In genomic region chr19:9073776-9074411, GRCm38 (mm10) we compare ENCODE assay signal across 12 mouse cellular contexts. TPM values are rescaled to one million over a fixed set of nuclear protein-coding genes. Genes with fewer than 3 reads are reported as not detected.
DNase-seq lines count a peak whose midpoint lies in the region; ATAC-seq and TF ChIP-seq lines count a peak whose summit lies in the region.
"Had no signal": no experiment of that assay in that cellular context is flagged by ENCODE, and none has a peak within 500 bp of the region (broad histone marks: within the 10 kb centered on the region; RNA-seq: fewer than 3 reads in every experiment).

No protein-coding gene starts in this region.

- peak overlapping the region; percentile 78 for H3K27ac ChIP-seq in ES-Bruce4 (ENCODE audit: insufficient read depth, low read length)
- H3K27ac ChIP-seq in heart, embryonic 10.5 days, result peak overlapping the region; percentile 60
- H3K27ac ChIP-seq: liver, embryonic 13.5 days had no signal

- TF ChIP-seq CTCF in ES-Bruce4 (IDR thresholded peaks at IDR 0.05; ENCODE audit: low read depth, low read length), result no peak

- ATAC-seq in monocyte, adult 5-6 weeks (replicated peaks; ENCODE audit: insufficient number of reproducible peaks, low FRiP score, low TSS enrichment, poor library complexity, severe bottlenecking), result no peak

- TF ChIP-seq EP300 in ES-Bruce4 (IDR thresholded peaks at IDR 0.05; ENCODE audit: insufficient read depth, low read depth, low read length), result no peak

- H3K9ac ChIP-seq in ES-Bruce4 (ENCODE audit: low read depth, poor library complexity, severe bottlenecking), result peak overlapping the region; percentile 26; the same call in 1 of the 2 replicates
- H3K9ac ChIP-seq: liver, embryonic 13.5 days had no signal

- H3K4me1 ChIP-seq in ES-Bruce4 (ENCODE audit: control insufficient read depth, insufficient read depth, low read length), result no peaks in the 10 kb centered on the region
- peaks cover 36% of the 10 kb centered on the region for H3K4me1 ChIP-seq in heart, embryonic 10.5 days

- peak; percentile 36 for DNase-seq in adrenal gland, adult 2 months
- DNase-seq in adrenal gland, adult 8-10 months, result no peak
- DNase-seq in heart, embryonic 10.5 days (ENCODE audit: low spot score), result no peak
- DNase-seq in kidney, postnatal 14 days, result peak; percentile 41
- no peak for DNase-seq in frontal cortex, postnatal 14 days (ENCODE audit: low spot score in 2 of 2)
- DNase-seq in thymus, postnatal 0 days (ENCODE audit: low spot score), result no peak
- DNase-seq: adrenal gland, postnatal 10 days; liver, embryonic 13.5 days; right cerebral cortex, postnatal 4 days had no signal

- H3K9me3 ChIP-seq in ES-Bruce4 (replicated peaks; ENCODE audit: control insufficient read depth, insufficient read depth, low read length, poor library complexity, severe bottlenecking), result no peaks in the 10 kb centered on the region
- no peaks in the 10 kb centered on the region for H3K9me3 ChIP-seq in heart, embryonic 10.5 days
- H3K9me3 ChIP-seq: liver, embryonic 13.5 days had no signal

- no peaks in the 10 kb centered on the region for H3K36me3 ChIP-seq in ES-Bruce4 (ENCODE audit: control insufficient read depth, insufficient read depth, low read length, poor library complexity, severe bottlenecking)
- H3K36me3 ChIP-seq in heart, embryonic 10.5 days, result no peaks in the 10 kb centered on the region
- H3K36me3 ChIP-seq: liver, embryonic 13.5 days had no signal

- WGBS in heart, embryonic 10.5 days, result 53% methylated on average over 12 of the region's 12 CpGs

- no peak for TF ChIP-seq POLR2A in ES-Bruce4 (IDR thresholded peaks at IDR 0.05; ENCODE audit: insufficient read depth, low read length)

- H3K4me3 ChIP-seq in ES-Bruce4 (ENCODE audit: low read depth, low read length), result no peak overlapping the region
- H3K4me3 ChIP-seq in heart, embryonic 10.5 days, result no peak overlapping the region
- H3K4me3 ChIP-seq: liver, embryonic 13.5 days had no signal

- no peaks in the 10 kb centered on the region for H3K27me3 ChIP-seq in ES-Bruce4 (ENCODE audit: control insufficient read depth, insufficient read depth, low read length, poor library complexity, severe bottlenecking)
- H3K27me3 ChIP-seq in heart, embryonic 10.5 days (ENCODE audit: insufficient read depth, poor library complexity, severe bottlenecking), result no peaks in the 10 kb centered on the region
- H3K27me3 ChIP-seq: liver, embryonic 13.5 days had no signal

RNA-seq across cellular contexts. Expression of gene Scgb1a1, which starts 13.9 kb away (rescaled TPM):
- total RNA-seq in adrenal gland, adult 2 months (2021), result not detected
- polyA plus RNA-seq in adrenal gland, adult 2 months (2012; rRNA removed), result 4.5 TPM in 1 of 2 replicates, not detected in the other
- under 1 TPM in 1 of 4 experiments, not detected in 3; 0.73 TPM for total RNA-seq in adrenal gland, adult 8-10 months (2022)
- not detected in 2 replicates for polyA plus RNA-seq in ES-Bruce4 (2011; ENCODE audit: insufficient read depth, insufficient read length, low read depth, missing spikeins)
- polyA plus RNA-seq in heart, embryonic 10.5 days (2016; fragmentation: Nextera tagmentation; extraction: Ambion mirVana), result not detected in 2 replicates
- polyA plus RNA-seq in thymus, postnatal 0 days (2015; fragmentation: Nextera tagmentation; extraction: Ambion mirVana), result 10.7 and 11.0 TPM in 2 replicates
- total RNA-seq in monocyte, adult 5-6 weeks (2017), result not detected in 3 replicates
- total RNA-seq: common myeloid progenitor, adult 5-6 weeks had no signal
- polyA plus RNA-seq: liver, embryonic 13.5 days had no signal

Comparison
In these comparisons a context has a peak if more than half of its experiments do, and no peak if none do; other contexts are left out.
1. DNase-seq: peak in adrenal gland, adult 2 months (single experiment) and kidney, postnatal 14 days (single experiment); none in adrenal gland, adult 8-10 months (single experiment), heart, embryonic 10.5 days (single experiment), frontal cortex, postnatal 14 days (0 of 2) and thymus, postnatal 0 days (single experiment).